Mouse (Mus musculus) spleen, adult 2 months (tissue): Measurements from ENCODE around the gene Hoxb8.

Source experiments
- CTCF ChIP-seq: fragments of 200-500 bp; IDR thresholded peaks from 2 replicates; pipeline ENCODE4 v1.5.1; 2011; ENCODE audit warnings: mild to moderate bottlenecking, inconsistent platforms; ENCODE audit not compliant: insufficient read depth, insufficient read length, insufficient replicate concordance; ENCODE audit errors: extremely low read depth
- POLR2A ChIP-seq: fragments of 200-500 bp; IDR thresholded peaks from 2 replicates; pipeline ENCODE4 v1.6.1; 2011; ENCODE audit warnings: low read depth, low read length, inconsistent platforms

DNA sequence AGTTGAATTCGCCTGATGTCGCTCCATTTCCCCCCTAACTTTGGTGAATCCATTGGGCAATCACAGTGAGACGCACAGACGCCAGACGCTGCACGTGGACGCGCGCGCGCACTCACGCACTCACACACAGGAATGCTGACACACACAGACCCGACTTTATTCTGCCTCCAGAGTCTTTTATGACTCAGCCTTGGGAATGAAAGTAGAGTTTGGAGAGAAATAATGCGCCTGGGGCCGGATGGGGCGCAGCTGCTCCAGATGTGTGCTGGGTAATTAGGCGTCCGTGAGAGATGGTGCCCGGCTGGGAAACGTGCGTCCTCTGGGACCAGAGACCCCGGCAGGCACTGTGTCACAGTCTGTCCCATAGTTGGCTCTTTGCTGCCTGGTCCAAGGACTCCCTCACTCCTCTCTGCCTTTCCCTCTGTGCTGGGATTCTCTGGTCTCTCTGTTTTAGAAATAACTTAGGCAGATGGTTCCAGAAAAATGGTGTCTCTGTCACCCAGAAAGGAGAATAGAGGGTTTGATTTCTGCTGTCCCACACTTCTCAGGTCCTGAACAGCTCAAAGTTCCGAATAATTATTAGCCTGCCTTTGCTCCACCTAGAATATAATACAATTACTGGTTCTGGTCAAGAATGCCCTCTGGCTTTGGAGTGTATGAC lies 21.3 kb upstream of the Hoxb8 start:
- TF ChIP-seq CTCF (no peak), POLR2A (no peak)
